Mouse (Mus musculus) heart, postnatal 0 days (tissue): ENCODE data around the gene Cdc45.

Experiments used
- CTCF ChIP-seq: IDR thresholded peaks from 2 replicates; pipeline ENCODE4 v1.5.1; 2016; ENCODE audit warnings: antibody characterized with exemption, control low read depth, low read depth
- EP300 ChIP-seq: IDR thresholded peaks from 2 replicates; pipeline ENCODE4 v1.6.1; 2016; ENCODE audit warnings: antibody characterized with exemption, low read depth

GRCm38 (mm10) chr16:18785485-18785884 is 26.3 kb downstream of the Cdc45 start:
- TF ChIP-seq CTCF (no peak), EP300 (no peak)
